Mouse (Mus musculus) ES-CJ7 (cell line): Measurements from ENCODE around the gene Hes7.

Experiments used
- DNase-seq: peaks from one replicate; pipeline ENCODE4 v3.0.0; 2011; ENCODE audit warnings: low read depth, low spot score

The Hes7 gene

DNA sequence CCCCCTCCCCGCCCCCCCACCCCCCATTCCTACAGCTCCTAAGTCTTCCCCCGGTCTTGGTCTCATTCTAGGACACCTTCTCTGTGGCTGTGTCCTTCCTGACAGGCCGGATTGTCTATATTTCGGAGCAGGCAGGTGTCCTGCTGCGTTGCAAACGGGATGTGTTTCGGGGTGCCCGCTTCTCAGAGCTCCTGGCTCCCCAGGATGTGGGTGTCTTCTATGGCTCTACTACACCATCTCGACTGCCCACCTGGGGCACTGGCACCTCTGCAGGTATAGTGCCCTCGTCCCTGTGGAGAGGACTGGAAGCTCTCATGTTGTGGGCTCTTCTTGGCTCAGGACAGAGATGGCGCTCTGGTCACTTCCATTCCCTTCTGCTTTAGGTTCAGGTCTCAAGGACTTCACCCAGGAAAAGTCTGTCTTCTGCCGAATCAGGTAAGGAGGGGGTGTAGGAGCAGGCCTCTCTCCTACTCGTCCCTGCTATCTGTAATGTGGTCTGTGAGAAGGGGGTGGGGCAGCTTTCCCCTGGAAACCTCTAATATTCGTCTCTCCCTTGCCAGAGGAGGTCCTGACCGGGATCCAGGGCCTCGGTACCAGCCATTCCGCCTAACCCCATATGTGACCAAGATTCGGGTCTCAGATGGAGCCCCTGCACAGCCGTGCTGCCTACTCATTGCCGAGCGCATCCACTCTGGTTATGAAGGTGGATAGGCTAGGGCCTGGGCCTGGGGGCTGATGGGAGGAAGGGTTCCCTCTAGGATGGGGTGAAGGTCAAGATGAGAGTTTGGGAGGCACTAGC, 18.4 kb upstream of the Hes7 start:
- no peak for DNase-seq

DNA sequence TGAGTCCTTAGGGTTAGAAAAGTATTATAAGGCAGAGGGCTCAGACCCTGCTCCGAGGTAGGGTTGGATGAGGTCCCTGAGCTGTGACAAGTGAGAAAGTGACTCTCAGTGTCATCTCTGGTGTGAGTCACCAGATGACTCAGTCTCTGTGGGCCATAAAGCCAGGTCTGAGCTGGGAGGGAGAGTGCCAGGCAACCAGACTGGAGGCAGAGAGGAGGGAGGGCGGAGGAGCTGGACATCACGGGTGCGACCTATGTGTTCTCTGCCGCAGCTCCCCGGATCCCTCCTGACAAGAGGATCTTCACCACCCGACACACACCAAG, 17.8 kb upstream of the Hes7 start:
- DNase-seq = no peak

DNA sequence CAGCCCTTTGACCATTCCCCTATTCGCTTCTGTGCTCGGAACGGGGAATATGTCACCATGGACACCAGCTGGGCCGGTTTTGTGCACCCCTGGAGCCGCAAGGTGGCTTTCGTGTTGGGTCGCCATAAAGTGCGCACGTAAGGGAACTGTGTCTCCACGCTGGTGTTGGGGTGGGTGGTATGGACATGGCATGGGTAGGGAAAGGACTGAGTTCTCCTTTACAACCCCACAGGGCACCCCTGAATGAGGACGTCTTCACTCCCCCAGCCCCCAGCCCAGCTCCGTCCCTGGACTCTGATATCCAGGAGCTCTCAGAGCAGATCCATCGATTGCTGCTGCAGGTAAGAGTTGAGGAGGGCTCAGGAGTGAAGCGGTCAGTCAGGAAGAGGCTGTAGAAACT, 17.1 kb upstream of the Hes7 start:
- DNase-seq = no peak

DNA sequence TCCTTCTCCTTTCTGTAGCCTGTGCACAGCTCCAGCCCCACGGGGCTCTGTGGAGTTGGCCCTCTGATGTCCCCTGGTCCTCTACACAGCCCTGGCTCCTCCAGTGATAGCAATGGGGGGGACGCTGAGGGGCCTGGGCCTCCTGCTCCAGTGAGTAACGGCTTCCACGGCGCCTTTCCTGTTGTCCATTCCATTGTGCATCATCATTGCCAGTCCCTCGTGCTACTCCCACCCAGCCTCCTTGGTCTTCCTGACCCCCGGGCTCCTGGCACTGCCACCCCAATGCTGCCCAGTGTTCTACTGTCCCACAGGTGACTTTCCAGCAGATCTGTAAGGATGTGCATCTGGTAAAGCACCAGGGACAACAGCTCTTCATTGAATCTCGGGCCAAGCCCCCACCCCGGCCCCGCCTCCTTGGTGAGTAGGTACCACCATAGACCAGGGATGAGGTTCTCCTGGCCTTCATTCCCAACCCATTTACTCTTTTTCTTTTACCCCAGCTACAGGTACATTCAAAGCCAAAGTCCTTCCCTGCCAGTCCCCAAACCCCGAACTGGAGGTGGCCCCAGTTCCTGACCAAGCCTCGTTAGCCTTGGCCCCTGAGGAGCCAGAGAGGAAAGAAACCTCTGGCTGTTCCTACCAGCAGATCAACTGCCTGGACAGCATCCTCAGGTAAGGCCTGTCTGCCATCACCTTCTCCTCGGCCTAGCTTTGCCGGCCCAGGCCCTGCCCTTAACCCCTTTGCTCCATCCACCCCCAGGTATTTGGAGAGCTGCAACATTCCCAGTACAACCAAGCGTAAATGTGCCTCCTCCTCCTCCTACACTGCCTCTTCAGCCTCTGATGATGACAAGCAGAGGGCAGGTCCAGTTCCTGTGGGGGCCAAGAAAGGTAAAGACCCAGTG, 16.4 kb upstream of the Hes7 start:
- DNase-seq = no peak

DNA sequence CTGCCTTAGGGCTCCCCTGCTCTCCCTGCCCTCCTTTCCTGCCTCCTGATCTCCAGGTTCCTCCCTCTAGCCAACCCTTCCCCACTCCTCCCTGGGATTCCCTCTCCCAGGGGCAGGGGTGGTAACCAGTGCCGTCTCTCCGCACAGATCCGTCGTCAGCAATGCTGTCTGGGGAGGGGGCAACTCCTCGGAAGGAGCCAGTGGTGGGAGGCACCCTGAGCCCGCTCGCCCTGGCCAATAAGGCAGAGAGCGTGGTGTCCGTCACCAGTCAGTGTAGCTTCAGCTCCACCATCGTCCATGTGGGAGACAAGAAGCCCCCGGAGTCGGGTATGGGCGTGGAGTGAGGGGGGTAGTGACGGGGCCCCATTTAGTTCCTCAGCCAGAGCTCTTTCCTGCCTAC, 15.7 kb upstream of the Hes7 start:
- no peak for DNase-seq

DNA sequence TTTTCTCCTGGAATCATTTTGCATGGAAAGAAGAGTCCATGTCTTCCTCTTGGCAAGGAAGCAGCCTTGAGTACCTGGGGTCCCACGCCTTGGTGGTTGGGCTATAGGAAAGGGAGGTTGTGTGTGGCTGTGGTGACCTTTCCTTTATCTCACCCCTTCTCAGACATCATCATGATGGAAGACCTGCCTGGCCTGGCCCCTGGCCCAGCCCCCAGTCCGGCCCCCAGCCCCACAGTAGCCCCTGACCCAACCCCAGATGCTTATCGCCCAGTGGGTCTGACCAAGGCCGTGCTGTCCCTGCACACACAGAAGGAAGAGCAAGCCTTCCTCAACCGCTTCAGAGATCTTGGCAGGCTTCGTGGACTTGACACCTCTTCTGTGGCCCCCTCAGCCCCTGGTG, 15.0 kb upstream of the Hes7 start:
- DNase-seq = no peak

DNA sequence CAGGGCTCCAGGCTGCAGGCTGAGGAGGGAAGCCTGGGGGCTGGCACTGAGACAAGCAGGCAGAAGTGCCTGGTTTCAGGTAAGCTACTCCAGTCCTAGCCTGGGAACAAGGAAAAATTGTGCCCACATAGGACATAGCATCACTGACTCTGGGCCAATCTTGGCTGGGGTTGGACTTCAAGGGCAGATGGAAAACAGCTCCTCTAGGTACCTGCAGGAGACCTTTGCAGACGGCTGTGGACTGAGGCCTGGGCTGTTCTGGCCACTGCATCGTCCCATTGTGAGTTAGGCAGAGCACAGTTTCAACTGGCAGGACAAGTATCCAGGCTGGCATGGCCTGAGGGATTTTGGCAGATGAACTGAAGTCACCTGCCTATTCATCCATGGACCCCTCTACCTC, 14.4 kb upstream of the Hes7 start:
- no peak for DNase-seq

DNA sequence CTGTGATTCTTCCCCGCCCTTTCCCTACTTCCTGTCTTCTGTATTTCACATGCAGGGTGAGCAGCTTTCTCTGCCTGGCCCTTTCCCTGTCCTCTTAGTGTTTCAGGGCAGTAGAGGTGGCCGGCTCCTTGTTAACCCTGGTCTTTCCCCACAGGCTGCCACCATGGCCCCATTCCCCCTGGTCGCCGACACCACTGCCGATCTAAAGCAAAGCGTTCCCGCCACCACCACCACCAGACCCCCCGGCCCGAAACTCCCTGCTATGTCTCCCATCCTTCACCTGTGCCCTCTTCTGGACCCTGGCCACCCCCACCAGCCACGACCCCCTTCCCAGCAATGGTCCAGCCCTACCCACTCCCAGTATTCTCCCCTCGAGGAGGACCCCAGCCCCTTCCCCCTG, 13.9 kb upstream of the Hes7 start:
- DNase-seq = no peak

DNA sequence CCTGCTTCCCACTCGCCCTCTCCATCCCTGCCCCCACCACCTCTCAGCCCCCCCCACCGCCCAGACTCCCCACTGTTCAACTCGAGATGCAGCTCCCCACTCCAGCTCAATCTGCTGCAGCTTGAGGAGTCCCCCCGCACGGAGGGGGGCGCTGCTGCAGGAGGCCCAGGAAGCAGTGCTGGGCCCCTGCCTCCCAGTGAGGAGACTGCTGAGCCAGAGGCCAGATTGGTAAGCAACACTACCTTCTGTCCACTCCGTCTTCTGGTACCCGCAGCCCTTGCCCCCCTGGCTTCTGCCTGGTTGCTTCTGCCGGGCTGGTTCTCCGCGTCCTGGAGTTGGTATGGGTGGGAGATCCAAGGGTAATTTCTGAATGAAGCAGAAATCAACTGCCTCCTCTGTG, 13.4 kb upstream of the Hes7 start:
- DNase-seq = no peak

DNA sequence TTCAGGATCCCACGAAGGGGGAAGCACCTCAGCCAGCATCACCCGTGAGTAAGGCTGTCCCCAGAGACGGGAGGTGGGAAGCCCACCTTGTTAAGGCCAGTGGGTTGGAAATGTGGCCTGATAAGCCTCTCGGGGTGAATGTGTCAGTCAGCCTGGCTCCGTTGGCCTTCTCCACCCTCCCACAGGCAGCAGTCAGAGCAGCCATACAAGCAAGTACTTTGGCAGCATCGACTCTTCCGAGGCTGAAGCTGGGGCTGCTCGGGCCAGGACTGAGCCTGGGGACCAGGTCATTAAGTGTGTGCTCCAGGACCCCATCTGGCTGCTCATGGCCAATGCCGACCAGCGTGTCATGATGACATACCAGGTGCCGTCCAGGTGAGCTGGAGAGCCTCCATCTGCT, 12.5 kb upstream of the Hes7 start:
- DNase-seq = no peak

DNA sequence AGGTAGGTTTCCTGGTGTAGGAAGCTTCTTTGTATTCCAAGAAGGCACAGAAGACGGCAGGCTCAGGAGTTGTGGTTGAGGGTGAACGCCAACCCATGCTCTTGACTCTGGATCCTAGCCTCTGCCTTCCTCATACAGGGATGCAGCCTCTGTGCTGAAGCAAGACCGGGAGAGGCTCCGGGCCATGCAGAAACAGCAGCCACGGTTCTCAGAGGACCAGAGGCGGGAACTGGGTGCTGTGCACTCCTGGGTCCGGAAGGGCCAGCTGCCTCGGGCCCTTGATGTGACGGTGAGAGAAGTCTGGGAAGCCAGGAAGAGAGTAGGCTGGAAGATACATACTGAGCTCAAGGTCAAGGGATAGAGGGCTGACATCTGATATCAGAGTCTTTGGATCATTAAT, 12.0 kb upstream of the Hes7 start:
- DNase-seq = no peak

DNA sequence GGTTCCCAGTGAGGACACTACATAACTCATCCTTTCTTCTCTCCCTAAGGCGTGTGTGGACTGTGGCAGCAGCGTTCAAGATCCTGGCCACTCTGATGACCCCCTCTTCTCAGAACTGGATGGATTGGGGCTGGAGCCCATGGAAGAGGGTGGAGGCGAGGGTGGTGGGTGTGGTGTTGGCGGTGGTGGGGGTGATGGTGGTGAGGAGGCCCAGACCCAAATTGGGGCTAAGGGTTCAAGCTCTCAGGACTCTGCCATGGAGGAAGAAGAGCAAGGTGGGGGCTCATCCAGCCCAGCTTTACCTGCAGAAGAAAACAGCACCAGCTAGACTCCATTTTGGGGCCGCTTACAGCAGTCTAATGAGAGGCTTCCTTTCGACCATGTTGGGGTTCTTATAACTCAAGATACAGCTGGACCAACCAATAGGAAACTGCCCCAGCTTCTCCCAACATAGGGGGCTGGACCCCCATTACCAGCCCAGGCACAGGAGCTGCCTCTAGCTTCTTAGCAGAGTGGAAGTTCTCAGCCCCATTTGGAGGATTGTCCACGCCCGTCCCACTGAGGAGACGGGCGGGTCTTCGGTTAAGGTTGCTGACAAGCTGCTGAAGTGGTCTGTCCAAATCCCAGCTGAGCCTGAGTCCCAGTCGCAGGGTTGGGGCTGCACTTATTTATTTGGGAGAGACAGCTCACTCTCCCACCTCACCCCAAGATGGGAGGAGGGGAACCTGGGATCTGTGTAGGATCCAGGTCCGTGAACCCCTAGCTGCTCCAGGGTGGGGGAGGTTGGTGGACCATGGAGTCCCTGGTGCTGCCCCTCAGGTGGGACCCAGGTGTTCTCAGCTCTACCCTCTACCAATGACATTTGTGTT, 10.9 kb upstream of the Hes7 start:
- no peak for DNase-seq

DNA sequence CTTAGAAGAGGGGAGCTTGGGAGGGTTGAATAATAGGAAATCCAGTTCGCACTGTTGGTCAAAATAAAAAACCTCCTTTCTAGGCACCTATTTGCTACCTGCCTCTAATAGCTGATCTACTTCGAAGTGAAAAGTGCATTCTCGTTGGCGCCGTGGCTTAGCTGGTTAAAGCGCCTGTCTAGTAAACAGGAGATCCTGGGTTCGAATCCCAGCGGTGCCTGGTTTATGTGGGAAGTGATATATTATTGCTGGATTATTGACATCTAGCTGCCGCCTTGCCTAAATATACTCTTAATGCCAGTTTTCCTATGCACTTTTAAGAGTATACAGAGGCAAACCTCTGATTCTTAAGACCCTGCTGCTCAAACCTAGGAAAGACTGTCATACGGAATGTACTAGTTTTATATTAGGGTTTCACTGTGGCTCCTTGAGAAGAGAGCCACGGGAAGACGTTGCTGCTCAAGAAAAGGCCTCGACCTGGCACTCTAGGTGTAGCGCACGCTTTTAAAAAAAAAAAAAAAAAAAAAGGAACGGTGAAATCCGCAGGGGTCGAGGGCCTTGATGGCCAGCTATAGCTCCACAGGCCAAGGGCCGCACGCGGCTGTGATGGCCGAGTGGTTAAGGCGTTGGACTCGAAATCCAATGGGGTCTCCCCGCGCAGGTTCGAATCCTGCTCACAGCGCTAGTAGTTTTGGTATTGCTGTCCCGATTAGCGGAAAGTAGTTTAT, 9.7 kb upstream of the Hes7 start:
- DNase-seq = peak; percentile 95

DNA sequence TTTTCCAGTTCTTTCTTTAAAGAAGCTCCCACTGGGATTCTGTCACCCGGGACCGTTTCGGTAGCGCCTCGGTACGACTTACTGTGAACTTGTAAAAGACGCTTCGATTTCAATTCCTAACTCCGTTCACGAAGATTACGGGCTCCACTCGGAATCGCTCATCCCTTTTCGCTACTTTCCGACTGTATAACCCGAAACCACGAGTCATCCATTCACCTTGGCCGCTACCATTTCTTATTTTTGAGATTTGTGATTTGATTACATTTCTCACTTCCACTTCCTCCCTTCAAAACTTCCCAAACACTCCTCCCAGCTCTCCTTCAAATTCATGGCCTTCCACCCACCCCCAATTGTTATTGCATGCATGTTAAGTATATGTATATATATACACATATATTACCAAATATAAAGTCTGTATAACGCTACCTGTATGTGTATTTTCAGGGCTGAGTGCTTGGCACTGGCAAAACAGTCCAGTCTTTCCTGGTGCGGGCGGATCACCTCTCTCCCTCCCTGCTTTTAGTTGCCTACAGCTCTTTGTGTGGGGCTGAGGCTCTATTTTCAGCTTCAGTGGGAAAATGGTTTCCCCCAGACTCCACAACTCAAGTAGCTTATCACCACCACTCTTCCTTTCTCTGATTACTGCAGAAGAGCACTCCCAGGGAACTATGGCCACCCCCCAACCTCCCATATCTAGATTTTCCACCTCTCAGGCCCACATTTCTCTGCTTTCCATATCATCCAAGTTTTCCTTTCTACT, 9.0 kb upstream of the Hes7 start:
- no peak for DNase-seq

DNA sequence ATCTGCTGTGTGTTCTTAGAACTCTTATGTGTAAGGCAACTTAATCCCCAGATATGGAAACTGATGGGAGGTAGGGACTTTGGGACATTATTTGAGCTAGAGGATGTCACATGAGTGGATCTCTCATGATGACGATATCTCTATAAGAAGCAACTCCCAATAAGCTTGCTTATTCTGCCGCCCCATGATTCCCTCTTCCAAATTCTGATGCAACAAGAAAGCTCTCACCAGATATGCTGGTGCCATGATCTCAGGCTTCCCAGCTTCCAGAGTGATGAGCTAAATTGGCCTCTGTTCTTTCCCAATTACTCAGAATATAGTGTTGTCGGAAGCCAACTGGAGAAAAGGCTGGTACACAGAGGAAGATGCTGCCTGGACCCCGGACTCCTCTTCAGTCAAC, 8.3 kb upstream of the Hes7 start:
- no peak for DNase-seq

DNA sequence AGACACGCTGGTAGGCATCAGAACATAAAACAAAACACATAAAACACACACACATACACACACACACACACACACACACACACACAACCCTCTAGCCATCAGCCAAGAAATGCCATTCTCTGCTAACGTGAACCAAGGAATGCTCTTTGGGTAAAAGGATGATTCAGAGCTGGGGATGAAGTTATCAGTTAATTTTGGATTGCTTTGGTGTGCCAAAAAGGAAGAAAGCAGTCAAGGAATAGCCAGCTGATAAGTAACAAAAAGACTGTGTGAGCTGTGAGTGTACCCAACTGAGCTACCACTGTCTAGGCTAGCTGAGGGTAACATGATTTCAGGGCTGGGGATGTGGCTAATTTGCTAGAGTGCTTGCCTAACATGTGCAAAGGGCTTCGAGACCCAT, 6.2 kb upstream of the Hes7 start:
- DNase-seq = no peak

DNA sequence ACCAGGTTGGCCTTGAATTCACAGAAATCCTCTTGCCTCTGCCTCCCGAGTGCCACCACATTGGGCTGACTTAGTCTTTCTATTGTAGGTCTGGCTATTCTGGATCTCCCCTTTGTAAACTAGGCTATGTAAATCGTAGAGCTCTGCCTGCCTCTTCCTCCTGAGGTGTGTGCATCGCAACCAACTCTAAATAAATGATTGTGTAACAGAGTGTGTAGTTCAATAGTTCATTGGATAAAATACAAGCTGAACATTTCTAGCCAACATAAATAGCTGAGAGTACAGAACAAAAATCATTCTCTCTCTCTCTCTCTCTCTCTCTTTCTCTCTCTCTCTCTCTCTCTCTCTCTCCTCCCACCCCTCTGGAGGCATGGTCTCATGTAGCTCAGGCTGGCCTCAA, 5.6 kb upstream of the Hes7 start:
- no peak for DNase-seq

DNA sequence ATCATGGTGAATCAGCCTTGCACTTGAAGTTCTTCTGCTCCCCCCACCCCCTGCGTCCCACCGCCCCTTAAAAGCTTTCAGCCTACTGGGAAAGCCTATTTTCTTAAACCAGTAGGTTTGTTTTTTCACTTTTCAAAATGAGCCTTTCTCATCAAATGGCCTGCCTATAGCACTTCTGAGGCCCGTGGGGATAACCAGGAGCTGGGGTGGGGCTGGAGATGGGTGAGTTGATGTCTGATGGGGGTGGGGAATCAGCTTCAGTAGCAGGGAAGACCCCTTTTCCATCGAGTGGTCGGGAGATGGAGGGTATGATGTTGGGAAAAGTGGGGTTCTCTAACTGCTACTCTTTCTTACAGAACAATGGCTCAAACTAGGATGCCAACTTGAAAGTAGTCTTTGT, 3.4 kb upstream of the Hes7 start:
- DNase-seq = no peak

DNA sequence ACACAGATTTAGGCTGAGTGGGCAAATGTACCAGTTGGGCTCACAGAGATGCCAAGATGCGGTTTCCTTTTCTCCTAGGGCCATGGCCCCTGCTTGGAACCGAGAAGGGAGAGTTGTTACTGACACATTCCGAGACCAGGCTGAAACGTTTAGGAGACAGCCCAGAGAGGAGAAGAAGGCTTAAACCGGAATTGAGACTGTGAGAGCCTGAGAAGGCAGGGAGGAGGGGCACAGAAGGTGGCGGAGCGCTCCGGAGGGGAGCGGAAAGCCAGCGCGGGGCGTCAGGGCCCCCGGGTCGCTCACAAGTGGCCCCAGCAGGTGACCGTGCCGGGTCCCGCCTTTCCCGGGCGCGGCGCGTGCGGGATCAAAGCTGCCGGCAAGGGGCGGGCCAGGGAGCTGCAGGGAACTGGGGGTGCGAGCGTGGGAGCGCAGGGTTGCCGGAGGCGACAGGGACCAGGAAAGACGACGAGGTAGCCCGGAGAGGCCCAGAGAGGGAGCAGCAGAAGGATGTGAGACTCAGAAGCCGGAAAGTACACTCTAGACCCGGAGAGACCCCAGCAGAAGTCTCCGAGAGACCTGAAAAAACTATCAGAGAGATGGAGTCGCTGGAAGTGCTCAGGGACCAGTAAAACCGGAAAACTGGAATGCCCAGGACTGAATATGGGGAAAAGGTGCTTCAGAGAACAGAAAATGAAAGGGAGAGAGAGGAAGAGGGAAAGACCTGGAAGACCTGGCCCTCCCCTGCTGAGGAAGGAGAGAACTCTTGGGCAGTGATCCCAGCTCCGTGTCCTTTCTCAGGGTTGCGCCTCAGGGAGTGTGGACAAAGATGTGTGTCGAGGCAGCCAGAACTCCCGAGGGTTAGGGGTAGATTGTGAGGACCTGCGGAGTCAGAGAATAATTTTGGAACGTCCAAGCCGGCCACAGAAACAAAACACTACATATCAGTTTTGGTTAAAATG, 2.2 kb upstream of the Hes7 start:
- peak; percentile 64 for DNase-seq

DNA sequence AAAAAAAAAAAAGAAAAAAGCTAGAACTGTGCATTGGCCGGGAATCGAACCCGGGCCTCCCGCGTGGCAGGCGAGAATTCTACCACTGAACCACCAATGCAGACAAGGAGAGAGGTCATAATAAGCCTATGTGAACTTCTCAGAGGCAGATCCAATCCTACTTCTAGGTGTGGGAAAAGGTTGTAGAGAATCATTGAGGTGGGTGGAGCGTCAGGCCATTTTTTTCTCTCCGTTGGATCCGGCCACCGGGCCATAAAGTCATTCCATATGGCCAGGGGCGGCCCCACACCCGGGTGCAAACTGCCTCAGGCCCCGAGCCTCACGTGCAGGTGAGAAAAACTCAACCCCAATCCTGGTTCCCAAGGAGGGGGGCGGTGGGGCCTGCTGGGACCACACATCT, 1.4 kb upstream of the Hes7 start:
- DNase-seq = peak; percentile 84
